Mouse (Mus musculus) mouse trophoblast stem cell (cell line): ENCODE results near the gene Tnfsf14.

ENCODE experiments used
- in situ Hi-C, 2 experiments: fragments of 300-500 bp; cut with MseI, MboI; formaldehyde crosslinking; loops; 2 replicates in 1 of 2; 3 replicates in 1 of 2; pipeline ENCODE4 v1.15.1; 2025

Tnfsf14 gene

DNA sequence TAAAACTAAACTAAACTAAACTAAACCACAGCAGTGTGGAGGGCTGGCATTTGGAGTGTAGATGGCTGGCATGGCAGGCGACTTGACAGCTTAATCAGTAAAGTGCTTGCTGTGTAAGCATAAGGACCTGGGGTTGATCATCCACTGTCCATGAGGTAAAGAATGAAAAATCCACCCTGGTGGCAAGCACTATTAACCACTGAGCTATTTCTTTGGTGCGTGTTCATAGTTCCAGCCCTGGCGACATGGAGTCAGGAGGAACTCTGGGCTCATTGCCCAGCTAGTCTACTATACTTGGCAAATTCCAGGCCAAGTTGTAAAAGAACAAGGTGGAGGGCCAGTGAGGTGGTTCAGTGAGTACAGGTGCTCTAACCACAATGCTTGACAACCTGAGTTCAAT, 14.0 kb upstream of the Tnfsf14 start:
- in situ Hi-C loops, result no loop called here

GRCm38 (mm10) chr17:57201841-57202724, 8.1 kb upstream of the Tnfsf14 start:
- in situ Hi-C loops, result no loop called here

- in situ Hi-C loops, result no loop called here
Measured at GRCm38 (mm10) chr17:57198252-57198651, 4.3 kb upstream of the Tnfsf14 start.

GRCm38 (mm10) chr17:57195326-57196010, 1.5 kb upstream of the Tnfsf14 start:
- in situ Hi-C loops, result no loop called here

DNA sequence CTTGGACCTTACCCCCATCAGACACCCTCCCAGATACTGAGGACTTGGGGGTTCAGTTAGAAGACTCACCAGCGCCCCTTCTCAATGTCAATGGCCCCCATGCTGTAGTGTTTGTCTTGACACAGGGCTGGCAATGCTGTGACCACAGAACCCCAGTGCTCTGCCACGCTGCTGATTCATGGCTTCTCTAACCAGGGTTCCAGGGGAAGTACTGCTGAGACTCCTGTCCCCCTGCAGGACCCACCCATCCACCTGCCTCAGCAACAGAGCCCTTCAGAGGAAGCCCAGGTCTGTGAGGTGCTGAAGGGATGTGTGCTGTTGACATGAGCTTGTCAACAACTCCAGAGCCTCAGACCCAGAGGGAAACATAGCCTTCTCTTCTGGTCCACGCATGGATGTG, 794 bp upstream of the Tnfsf14 start:
- in situ Hi-C loops, result no loop called here

- in situ Hi-C loops, result no loop called here
Measured at GRCm38 (mm10) chr17:57188510-57189192, 5.3 kb downstream of the Tnfsf14 start.

DNA sequence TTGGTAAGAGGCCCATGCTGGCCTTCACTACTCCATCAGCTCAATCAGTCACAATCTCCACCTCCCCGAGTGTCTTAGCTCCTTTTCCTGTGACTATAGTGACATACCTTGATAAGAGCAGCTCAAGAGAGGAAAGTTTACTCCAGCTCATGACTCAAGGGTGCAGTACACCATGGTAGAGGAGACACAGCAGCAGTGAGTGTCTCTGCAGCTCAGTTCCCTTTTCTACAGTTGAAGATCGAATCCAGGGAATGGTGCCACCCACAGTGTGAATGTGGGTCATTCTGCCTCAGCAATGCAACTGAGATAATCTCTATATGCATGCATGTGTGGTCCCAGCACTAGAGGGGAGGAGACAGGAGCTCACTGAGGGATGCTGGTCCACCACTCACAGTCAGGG, 8.3 kb downstream of the Tnfsf14 start:
- in situ Hi-C loops, result no loop called here

GRCm38 (mm10) chr17:57182871-57183270, 11.1 kb downstream of the Tnfsf14 start:
- in situ Hi-C loops, result no loop called here

DNA sequence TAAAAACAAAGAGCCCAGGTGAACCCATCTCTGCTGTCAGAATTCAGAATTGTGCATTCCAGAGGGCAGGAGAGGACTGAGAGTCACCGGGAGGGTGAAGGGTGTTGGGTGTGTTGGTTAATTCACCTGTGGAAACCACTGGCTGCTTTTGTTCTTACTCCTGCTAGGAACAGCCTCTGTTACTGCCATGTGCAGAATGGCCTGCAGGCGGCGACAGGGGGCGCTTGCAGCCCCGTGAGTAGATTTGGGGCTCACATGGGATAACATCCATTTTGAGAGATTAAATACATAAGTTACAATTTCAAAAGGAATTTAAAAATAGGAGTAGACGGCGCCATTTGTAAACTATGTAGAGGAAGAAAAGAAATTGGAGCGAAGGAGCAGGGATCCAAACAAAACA, 13.6 kb downstream of the Tnfsf14 start:
- in situ Hi-C loops, result no loop called here

DNA sequence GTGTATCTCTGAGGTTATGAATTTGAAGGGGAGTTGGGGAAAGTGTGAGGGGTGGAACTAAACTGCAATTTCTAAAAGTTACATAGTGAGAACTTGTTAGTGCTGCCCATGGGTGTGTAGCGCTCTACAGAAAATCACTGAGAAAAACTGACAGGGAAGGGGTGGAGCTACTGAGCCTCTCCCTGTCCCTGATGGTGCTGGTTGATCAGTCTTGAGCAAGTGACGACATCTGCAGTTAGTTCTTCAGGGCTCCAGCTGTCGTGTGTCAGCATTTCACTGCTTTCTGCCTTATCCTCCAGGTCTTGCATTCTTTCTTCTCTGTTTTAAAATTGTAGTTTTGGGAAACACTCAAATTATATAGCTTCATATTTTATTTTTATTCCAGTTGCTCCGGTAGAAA, 20.6 kb downstream of the Tnfsf14 start:
- in situ Hi-C loops, result no loop called here

GRCm38 (mm10) chr17:57172378-57172777, 21.6 kb downstream of the Tnfsf14 start:
- in situ Hi-C loops, result no loop called here

DNA sequence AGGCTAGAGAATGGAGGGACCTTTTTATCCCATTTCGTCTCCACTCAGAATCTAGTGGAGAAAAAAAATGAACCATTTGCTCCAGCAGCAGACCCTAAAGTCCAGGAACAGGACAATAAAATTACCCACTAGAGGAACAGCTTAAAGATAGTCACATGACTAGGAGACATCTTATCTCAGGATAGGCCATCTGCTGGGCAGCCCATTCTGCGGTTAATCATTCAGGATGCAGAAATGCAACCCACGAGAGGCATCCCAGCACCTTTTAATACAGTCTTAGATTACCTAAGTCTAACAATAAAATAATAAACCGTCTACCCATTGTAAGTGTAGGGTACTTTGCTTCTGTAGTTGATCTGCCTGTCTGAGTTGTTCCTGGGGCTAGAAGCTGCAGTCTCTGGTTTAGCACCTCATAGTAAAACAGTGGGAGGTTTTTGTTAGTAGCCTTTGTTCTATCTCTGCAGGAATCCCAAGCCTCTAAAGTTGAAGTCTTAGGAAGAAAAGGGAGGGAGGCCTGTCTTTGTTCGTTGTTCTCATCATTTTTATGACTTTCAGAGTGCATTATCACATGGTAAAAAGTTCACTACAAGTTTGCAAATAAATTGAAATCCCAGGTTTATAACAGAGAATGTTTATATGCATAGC, 23.2 kb downstream of the Tnfsf14 start:
- in situ Hi-C loops, result no loop called here

DNA sequence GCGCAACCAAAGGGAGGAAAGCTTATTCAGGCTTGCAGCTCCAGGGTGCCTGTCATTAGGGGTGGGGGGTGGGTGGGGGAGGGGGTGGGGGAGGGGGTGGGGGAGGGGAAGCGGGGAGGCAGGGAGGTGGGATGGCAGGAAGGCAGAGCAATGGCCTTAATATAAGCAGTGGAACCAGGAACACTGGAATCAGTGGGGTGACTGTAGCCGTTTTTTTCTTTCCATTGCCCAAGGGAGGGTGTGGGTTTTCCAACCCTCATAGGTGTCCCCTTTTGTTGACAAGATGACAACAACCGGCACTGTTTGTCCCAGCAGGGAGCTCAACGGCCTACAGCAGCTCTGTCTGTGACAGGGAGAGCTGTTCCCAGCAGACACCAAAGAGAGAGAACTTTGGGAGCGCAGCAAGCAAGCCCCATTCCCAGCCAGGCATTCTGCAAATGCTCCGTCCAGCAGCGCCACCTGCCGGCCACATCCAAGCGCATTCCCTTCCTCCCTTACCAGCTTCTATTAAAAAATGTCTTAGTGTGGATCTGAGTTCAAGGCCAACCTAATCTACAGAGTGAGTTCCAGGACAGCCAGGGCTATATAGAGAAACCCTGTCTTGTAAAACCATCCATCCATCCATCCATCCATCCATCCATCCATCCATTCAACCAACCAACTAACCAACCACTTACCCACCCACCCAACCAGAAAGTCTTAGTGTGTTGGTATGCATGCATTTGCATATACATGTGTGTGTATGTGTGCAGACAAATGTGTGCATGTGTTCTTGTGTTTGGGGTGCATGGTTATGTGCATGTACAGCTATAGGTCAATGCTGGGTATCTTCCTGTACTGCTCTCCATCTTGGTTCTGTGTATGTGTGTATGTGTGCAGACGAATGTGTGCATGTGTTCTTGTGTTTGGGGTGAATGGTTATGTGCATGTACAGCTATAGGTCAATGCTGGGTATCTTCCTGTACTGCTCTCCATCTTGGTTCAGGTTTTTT, 26.9 kb downstream of the Tnfsf14 start:
- in situ Hi-C loops, result loop anchor here (10.0 kb wide), 1 partner anchor 72 kb away; no protein-coding TSS in a partner anchor

- in situ Hi-C loops, result no loop called here
Measured at GRCm38 (mm10) chr17:57153787-57154186, 40.2 kb downstream of the Tnfsf14 start.

GRCm38 (mm10) chr17:57153006-57153405, 41.0 kb downstream of the Tnfsf14 start:
- in situ Hi-C loops, result no loop called here

- in situ Hi-C loops, result no loop called here
Measured at GRCm38 (mm10) chr17:57148994-57149803, 44.8 kb downstream of the Tnfsf14 start, which contains the start of gene Cd70. Gene Cd70 (minus strand): TSS chr17:57149777.

- in situ Hi-C loops, result no loop called here
Measured at GRCm38 (mm10) chr17:57148343-57148742, 45.6 kb downstream of the Tnfsf14 start.

- in situ Hi-C loops, result no loop called here
Measured at GRCm38 (mm10) chr17:57145115-57145514, 48.9 kb downstream of the Tnfsf14 start.

- in situ Hi-C loops, result no loop called here
Measured at GRCm38 (mm10) chr17:57143704-57144103, 50.3 kb downstream of the Tnfsf14 start.

DNA sequence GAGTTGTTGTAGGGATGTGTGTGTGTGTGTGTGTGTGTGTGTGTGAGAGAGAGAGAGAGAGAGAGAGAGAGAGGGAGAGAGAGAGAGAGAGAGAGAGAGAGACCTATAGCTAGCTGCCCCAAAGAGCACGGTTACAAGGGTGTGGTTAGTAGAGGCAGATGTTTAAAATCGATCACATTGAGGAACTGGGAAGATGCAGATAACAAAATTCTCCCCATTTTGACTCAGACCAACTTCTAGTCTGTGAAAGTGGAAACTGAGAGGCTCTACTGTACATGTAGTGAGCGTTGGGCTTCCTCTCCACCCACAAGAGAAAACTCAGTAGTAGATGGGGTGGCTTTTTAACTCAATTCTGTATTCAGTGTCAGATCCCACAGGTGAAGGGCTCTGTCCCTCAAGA, 54.3 kb downstream of the Tnfsf14 start:
- in situ Hi-C loops, result no loop called here
